In genomic region chr5:76984015-76984414, GRCm38 (mm10) we compare ENCODE assay signal across 32 mouse cellular contexts. TPM values are rescaled to one million over a fixed set of nuclear protein-coding genes. Genes with fewer than 3 reads are reported as not detected.
"Had no signal": no experiment of that assay in that cellular context is flagged by ENCODE, and none has a peak within 500 bp of the region (broad histone marks: within the 10 kb centered on the region; RNA-seq: fewer than 3 reads in every experiment).

No protein-coding gene starts in this region.

- H3K27me3 ChIP-seq: limb, embryonic 13.5 days; liver, embryonic 13.5 days; megakaryocyte, embryonic 14.5 days; midbrain, embryonic 13.5 days; neural tube, embryonic 13.5 days; stomach, embryonic 15.5 days had no signal

- H3K9me3 ChIP-seq: limb, embryonic 10.5 days; limb, embryonic 13.5 days; liver, embryonic 13.5 days; megakaryocyte, embryonic 14.5 days; midbrain, embryonic 10.5 days; midbrain, embryonic 13.5 days; neural tube, embryonic 13.5 days; stomach, embryonic 15.5 days had no signal

- H3K9ac ChIP-seq: limb, embryonic 13.5 days; liver, embryonic 13.5 days; liver, postnatal 0 days; lung, embryonic 14.5 days; midbrain, embryonic 13.5 days; neural tube, embryonic 13.5 days; stomach, embryonic 15.5 days had no signal

- H3K4me1 ChIP-seq: limb, embryonic 10.5 days; limb, embryonic 13.5 days; liver, embryonic 13.5 days; megakaryocyte, embryonic 14.5 days; midbrain, embryonic 10.5 days; midbrain, embryonic 13.5 days; neural tube, embryonic 13.5 days; stomach, embryonic 15.5 days had no signal

- H3K4me3 ChIP-seq: left cerebral cortex, adult 2 months; limb, embryonic 10.5 days; limb, embryonic 13.5 days; liver, embryonic 13.5 days; megakaryocyte, embryonic 14.5 days; midbrain, embryonic 10.5 days; midbrain, embryonic 13.5 days; myocyte; neural tube, embryonic 13.5 days; stomach, embryonic 15.5 days had no signal

- ATAC-seq: intestine, postnatal 0 days; liver, postnatal 0 days; lung, postnatal 0 days; midbrain, embryonic 13.5 days; midbrain, embryonic 16.5 days had no signal

- DNase-seq: kidney, adult 2 months; kidney, postnatal 25 days; layer of hippocampus, postnatal 36 days; liver; liver, embryonic 13.5 days; liver, postnatal 0 days; lung, embryonic 14.5 days; right cerebral cortex, adult 18-20 months; right cerebral cortex, postnatal 14 days; right cerebral cortex, postnatal 4 days; thymus, adult 18-20 months; thymus, postnatal 36 days had no signal

- H3K27ac ChIP-seq: kidney, postnatal 0 days; left cerebral cortex, adult 2 months; limb, embryonic 10.5 days; limb, embryonic 13.5 days; liver, embryonic 13.5 days; macrophage; midbrain, embryonic 10.5 days; midbrain, embryonic 13.5 days; neural tube, embryonic 13.5 days; stomach, embryonic 15.5 days had no signal

RNA-seq across cellular contexts. Expression of gene Arl9, which starts 19.8 kb away (rescaled TPM):
- total RNA-seq: layer of hippocampus, postnatal 10 days; layer of hippocampus, postnatal 36 days; left cerebral cortex, adult 2 months; left cerebral cortex, postnatal 14 days; monocyte, adult 5-6 weeks had no signal
- polyA plus RNA-seq: intestine, postnatal 0 days; kidney, embryonic 14.5 days; kidney, postnatal 0 days; limb, embryonic 10.5 days; limb, embryonic 13.5 days; liver, embryonic 13.5 days; lung, postnatal 0 days; macrophage; midbrain, embryonic 10.5 days; midbrain, embryonic 13.5 days; midbrain, embryonic 16.5 days; myocyte; neural tube, embryonic 13.5 days had no signal

RNA-seq across cellular contexts. Expression of gene Thegl, which starts 31.8 kb away (rescaled TPM):
- total RNA-seq: monocyte, adult 5-6 weeks; neutrophil, adult 5-6 weeks had no signal
- polyA plus RNA-seq: kidney, adult 2 months; kidney, embryonic 14.5 days; limb, embryonic 10.5 days; limb, embryonic 13.5 days; macrophage; myocyte; urinary bladder, adult 2 months had no signal
